Mouse (Mus musculus) left cerebral cortex, adult 11 months (tissue): ENCODE data around the gene Olfr1030.
"Not testable (repeated sequence)": the region's sequence is repeated elsewhere in the genome, so short reads cannot be mapped to it uniquely, and the experiment has no call there.

Experiments used
- DNase-seq: peaks from one replicate; pipeline ENCODE4 v3.0.0; 2022; ENCODE audit warnings: low spot score

Olfr1030 gene

GRCm38 (mm10) chr2:85978976-85979375 is at the start of gene Olfr1030:
TSS of gene Olfr1030 (plus strand) at chr2:85979276.
- no peak for DNase-seq

- no peak for DNase-seq
Measured at GRCm38 (mm10) chr2:85950137-85950536, 28.9 kb upstream of the Olfr1030 start, which contains the start of gene Olfr1028. TSS of gene Olfr1028 (plus strand) at chr2:85950437.

DNA sequence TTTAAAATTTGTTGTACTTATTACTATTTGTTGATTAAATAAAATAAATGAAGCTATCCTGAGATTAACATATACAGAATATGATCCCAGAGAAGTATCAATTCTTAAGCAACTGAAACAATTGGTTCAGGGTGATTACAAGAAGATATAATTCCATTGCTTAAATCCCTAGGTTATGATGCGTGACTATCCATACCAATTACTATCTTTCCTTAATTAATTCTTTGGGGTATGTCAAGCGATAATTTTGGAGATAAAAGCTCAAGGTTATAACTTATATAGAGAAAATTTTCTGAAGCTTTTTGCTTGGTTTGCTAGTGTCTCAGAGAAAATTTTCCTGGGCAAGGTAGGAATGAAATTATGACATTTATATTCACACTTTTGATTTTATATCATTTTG is 5.5 kb upstream of the Olfr1030 start, which contains the start of gene Olfr1029:
TSS of gene Olfr1029 (plus strand) at position 301 of the 400 bp plus-strand sequence.
- DNase-seq = no peak

DNA sequence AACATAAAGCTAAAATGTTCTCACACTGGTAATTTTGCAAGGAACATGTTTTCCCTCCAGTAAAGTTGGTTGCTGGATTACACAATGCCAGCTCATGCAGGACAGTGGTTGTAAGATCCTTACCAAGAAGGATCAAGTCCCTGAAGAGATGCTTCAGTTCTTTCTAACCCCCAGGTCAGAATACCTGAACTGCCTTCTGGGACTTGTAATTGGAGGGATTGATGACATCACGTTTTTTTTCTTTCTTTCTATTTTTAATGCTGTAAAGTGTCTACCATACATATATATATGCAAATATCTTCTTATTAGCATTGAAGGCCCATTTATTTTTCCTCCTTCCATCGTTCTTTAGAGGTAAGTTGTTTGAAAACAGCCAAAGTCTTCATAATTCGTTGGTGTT is 10.9 kb downstream of the Olfr1030 start, which contains the start of gene Olfr1031:
TSS of gene Olfr1031 (plus strand) at position 301 of the 400 bp plus-strand sequence.
- no peak for DNase-seq

DNA sequence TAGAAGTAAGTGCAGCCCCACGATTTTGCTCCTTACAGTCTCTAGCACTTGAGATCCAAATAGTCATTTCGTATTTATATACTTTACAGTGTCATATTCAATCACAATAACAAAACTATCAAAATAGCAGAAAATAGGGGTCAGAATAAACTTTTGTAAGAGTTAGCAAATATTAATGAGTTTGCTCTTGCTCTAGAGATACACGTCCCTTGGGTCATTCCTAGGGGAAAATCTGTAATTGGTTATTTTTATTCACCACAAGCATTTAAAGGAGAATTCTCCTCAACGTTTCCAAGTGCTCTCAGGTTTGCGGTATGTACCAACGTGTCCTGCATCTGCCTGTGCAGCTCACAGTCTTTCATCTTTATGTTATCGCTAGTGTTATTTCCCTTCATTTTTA is 26.2 kb downstream of the Olfr1030 start, which contains the start of gene Olfr1032:
TSS of gene Olfr1032 (plus strand) at position 301 of the 400 bp plus-strand sequence.
- DNase-seq = no peak

DNA sequence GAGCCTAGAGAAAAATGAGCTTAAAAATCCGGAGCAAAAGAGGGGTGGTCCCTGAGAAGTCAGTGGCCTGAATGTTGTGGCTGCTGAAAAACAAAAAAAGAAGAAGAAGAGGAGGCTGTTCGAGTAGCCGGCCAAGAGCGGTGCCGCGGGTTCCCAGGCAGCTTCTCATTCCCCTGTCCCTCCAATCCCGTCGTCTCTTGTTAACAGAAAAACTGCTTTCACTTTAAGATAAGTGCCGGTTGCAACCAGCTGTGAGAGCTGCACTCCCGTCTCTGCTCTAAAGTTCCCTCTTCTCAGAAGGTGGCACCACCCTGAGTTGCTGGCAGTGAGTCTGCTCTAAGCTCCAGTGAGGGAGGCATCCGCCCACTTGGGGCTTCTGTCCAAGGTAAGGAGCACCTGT is 41.3 kb downstream of the Olfr1030 start, which contains the start of gene Olfr1033:
TSS of gene Olfr1033 (plus strand) at position 228 of the 400 bp plus-strand sequence.
- not testable (repeated sequence) for DNase-seq

DNA sequence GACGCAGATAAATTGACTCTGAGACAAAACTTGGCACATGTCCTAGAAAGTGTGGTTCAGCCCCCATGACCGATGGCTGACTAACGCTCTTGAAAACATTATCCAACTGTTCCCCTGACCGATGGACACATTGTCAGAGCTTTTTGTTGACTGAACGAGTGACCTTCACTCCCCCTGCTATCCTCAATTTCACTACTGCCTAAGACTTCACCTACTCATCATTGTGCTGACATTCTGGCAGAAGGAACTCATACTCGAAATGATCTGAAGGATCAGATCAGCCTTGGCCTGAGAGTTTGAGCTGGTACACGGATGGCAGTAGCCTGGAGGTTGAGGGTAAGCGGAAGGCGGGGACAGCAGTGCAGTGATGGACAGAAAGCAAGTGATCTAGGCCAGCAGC is 42.4 kb downstream of the Olfr1030 start:
- not testable (repeated sequence) for DNase-seq
